Mouse (Mus musculus) liver, postnatal 0 days (tissue): Measurements from ENCODE around the gene Kdf1.

ENCODE experiments used
- CTCF ChIP-seq: sonication (generic); IDR thresholded peaks from 2 replicates; pipeline ENCODE4 v1.5.1; 2016; ENCODE audit warnings: antibody characterized with exemption, low read depth
- EP300 ChIP-seq: IDR thresholded peaks from 2 replicates; pipeline ENCODE4 v1.6.1; 2016; ENCODE audit warnings: antibody characterized with exemption, low read depth, mild to moderate bottlenecking

GRCm38 (mm10) chr4:133473833-133474232 is 44.9 kb upstream of the Kdf1 start:
- TF ChIP-seq CTCF = 0 out of 2 replicates have a peak, but pooled peaks have one; percentile 9
- TF ChIP-seq EP300 = no peak
